Mouse (Mus musculus) limb, embryonic 13.5 days (tissue): ENCODE measurements around the gene Tmcc3. TPM values are rescaled to one million over a fixed set of nuclear protein-coding genes. Genes with fewer than 3 reads are reported as not detected.

Source experiments
- ATAC-seq: fragments of 200-750 bp; cut with Nextera tagmentation; 2 replicates; pipeline ENCODE4 v1.8.0; 2017; ENCODE audit warnings: low read depth, moderate number of reproducible peaks, moderate TSS enrichment; ENCODE audit not compliant: low FRiP score
- H3K27ac ChIP-seq: fragments of 300-500 bp; sonication (generic); 2 replicates; pipeline ENCODE4 v1.5.1; 2015; ENCODE audit warnings: inconsistent platforms, mild to moderate bottlenecking, moderate library complexity
- H3K27me3 ChIP-seq: fragments of 300-500 bp; sonication (generic); 2 replicates; pipeline ENCODE4 v1.6.1; 2015; ENCODE audit warnings: mild to moderate bottlenecking, inconsistent platforms
- H3K36me3 ChIP-seq: fragments of 300-500 bp; sonication (generic); 2 replicates; pipeline ENCODE4 v1.6.1; 2015; ENCODE audit warnings: inconsistent platforms, mild to moderate bottlenecking, moderate library complexity
- H3K4me1 ChIP-seq: fragments of 300-500 bp; sonication (generic); 2 replicates; pipeline ENCODE4 v1.6.1; 2015; ENCODE audit warnings: inconsistent platforms
- H3K4me2 ChIP-seq: fragments of 300-500 bp; sonication (generic); replicated peaks from 2 replicates; pipeline ENCODE4 v1.6.1; 2015; ENCODE audit warnings: inconsistent platforms, mild to moderate bottlenecking, moderate library complexity
- H3K4me3 ChIP-seq: fragments of 300-500 bp; sonication (generic); 2 replicates; pipeline ENCODE4 v1.5.1; 2015; ENCODE audit warnings: moderate library complexity, mild to moderate bottlenecking, inconsistent platforms
- H3K9ac ChIP-seq: fragments of 300-500 bp; sonication (generic); 2 replicates; pipeline ENCODE4 v1.6.1; 2015; ENCODE audit warnings: mild to moderate bottlenecking, inconsistent platforms
- H3K9me3 ChIP-seq: fragments of 300-500 bp; sonication (generic); 2 replicates; pipeline ENCODE4 v1.6.1; 2016; ENCODE audit warnings: inconsistent platforms
- WGBS: fragments of 180-500 bp; shearing (Covaris S2); methylation state at CpG from one replicate; pipeline ENCODE4 v1.1.7; 2015; 5-methylcytosine and 5-hydroxymethylcytosine counted together
- polyA plus RNA-seq: library from polyadenylated mRNA; unstranded; fragments of >200 nt; fragmentation: Nextera tagmentation; extraction: Ambion mirVana; gene quantifications from 2 replicates; pipeline ENCODE4 v1.2.1, GENCODE M21; 2015

The Tmcc3 gene
- polyA plus RNA-seq, 1 experiment from 2014 or later: 15.4 TPM

DNA sequence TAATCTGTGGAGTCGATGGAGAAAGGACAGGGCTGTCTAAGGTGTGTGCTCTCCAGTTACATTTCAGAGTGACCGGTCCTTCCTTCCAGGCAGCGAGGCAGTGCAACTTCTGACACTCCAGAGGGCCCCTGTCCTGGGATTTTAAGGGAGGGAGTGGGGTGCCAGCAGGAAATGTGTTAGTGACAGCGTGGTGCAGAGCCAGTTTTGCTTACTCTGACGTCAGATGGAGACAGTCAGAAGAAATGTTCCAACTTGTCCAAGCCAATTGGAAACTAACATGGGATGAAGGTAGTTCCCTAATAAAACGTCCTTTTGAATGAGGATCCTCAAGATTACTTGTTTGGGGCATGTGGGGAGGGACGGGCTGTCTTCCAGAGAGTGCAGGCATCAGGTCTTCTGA lies 258.0 kb downstream of the Tmcc3 start:
- Histone ChIP-seq H3K9ac (no peak overlapping the region), H3K36me3 (no peaks in the 10 kb centered on the region), H3K27ac (no peak overlapping the region), H3K4me1 (peaks cover 14% of the 10 kb centered on the region), H3K4me2 (no peak overlapping the region), H3K4me3 (no peak overlapping the region), H3K27me3 (no peaks in the 10 kb centered on the region), H3K9me3 (no peaks in the 10 kb centered on the region)
- 72% methylated on average over 7 of the region's 7 CpGs for WGBS
- no peak for ATAC-seq

GRCm38 (mm10) chr10:94571927-94572620 lies 260.3 kb downstream of the Tmcc3 start:
- H3K36me3 ChIP-seq: no peaks in the 10 kb centered on the region
- ATAC-seq: no peak
- peaks cover 20% of the 10 kb centered on the region for H3K4me1 ChIP-seq
- H3K9me3 ChIP-seq: no peaks in the 10 kb centered on the region
- no peak overlapping the region for H3K4me3 ChIP-seq
- WGBS: 85% methylated on average over 9 of the region's 9 CpGs
- no peaks in the 10 kb centered on the region for H3K27me3 ChIP-seq
- no peak overlapping the region for H3K27ac ChIP-seq
- H3K9ac ChIP-seq: no peak overlapping the region
- H3K4me2 ChIP-seq: no peak overlapping the region

DNA sequence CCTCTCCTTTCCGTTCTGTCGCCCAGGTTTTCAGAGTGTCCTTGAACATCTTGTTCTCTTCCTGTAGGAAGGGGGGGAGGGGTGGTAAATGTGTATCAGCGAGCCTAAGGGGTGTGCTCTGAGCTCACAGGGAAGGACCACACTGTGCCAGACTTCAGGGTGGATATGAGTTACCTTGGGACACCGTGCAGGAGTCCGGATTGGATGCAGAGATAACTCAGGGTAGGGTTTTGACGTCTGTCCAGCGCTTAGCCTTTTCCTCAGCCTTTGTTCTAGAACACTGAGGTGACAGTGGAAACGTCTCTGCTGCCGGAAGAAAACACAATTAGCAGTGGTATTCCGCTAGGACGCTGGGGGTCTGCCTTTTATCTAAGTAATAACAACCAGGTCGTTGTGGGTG lies 261.0 kb downstream of the Tmcc3 start:
- ATAC-seq: no peak
- Histone ChIP-seq H3K27ac (no peak overlapping the region), H3K36me3 (no peaks in the 10 kb centered on the region), H3K4me3 (no peak overlapping the region), H3K4me1 (peaks cover 19% of the 10 kb centered on the region), H3K4me2 (no peak overlapping the region), H3K9me3 (no peaks in the 10 kb centered on the region), H3K27me3 (no peaks in the 10 kb centered on the region), H3K9ac (no peak overlapping the region)
- WGBS: 60% methylated on average over 12 of the region's 12 CpGs

- no peak overlapping the region for H3K27ac ChIP-seq
- ATAC-seq: no peak
- 85% methylated on average over 13 of the region's 13 CpGs for WGBS
Observed at GRCm38 (mm10) chr10:94574451-94575333, 262.9 kb downstream of the Tmcc3 start.

DNA sequence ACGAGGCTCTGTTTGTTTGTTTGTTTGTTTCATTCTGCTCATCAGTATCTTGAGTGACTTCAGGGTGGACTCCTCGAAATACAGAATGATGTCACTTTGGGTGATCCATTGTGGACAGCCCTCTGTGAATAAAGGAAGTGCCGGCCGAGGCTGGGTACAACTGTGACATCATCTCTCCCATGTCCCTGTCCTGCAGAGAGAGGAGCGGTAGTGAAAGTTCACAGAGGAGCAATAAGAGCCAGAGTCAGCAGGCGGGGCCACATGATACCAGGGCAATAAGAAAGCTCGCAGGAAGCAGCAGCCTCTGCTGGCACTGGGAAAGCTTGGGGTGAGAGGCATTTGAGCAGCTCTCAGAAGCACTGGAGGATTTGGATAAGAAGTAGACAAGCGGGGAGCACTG lies 264.2 kb downstream of the Tmcc3 start:
- Histone ChIP-seq H3K36me3 (peaks cover 15% of the 10 kb centered on the region), H3K9ac (no peak overlapping the region), H3K4me2 (no peak overlapping the region), H3K27me3 (no peaks in the 10 kb centered on the region), H3K27ac (no peak overlapping the region), H3K4me3 (no peak overlapping the region), H3K9me3 (no peaks in the 10 kb centered on the region), H3K4me1 (peaks cover 17% of the 10 kb centered on the region)
- 38% methylated on average over 8 of the region's 8 CpGs for WGBS
- no peak for ATAC-seq

More at GRCm38 (mm10) chr10:94574451-94575333, 262.9 kb downstream of the Tmcc3 start:
- Histone ChIP-seq H3K9me3 (no peaks in the 10 kb centered on the region), H3K36me3 (peaks cover 9% of the 10 kb centered on the region), H3K9ac (no peak overlapping the region), H3K4me2 (no peak overlapping the region), H3K4me1 (peaks cover 17% of the 10 kb centered on the region), H3K27me3 (no peaks in the 10 kb centered on the region), H3K4me3 (no peak overlapping the region)

DNA sequence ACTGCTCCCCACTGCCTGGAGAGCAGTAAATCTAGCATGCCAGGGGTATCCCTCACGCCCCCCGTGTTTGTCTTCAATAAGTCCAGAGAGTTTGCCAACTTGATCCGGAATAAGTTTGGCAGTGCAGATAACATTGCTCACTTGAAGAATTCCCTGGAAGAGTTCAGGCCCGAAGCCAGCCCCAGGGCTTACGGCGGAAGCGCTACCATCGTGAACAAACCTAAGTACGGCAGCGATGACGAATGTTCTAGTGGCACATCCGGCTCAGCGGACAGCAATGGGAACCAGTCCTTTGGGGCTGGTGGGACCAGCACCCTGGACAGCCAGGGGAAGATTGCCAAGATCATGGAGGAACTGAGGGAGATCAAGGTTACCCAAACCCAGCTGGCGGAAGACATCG lies 267.1 kb downstream of the Tmcc3 start:
- H3K27ac ChIP-seq: no peak overlapping the region
- ATAC-seq: no peak
- peaks cover 23% of the 10 kb centered on the region for H3K36me3 ChIP-seq
- H3K9ac ChIP-seq: no peak overlapping the region
- no peak overlapping the region for H3K4me3 ChIP-seq
- WGBS: 93% methylated on average over 15 of the region's 15 CpGs
- H3K27me3 ChIP-seq: no peaks in the 10 kb centered on the region
- H3K4me2 ChIP-seq: no peak overlapping the region
- H3K9me3 ChIP-seq: no peaks in the 10 kb centered on the region
- peaks cover 17% of the 10 kb centered on the region for H3K4me1 ChIP-seq

DNA sequence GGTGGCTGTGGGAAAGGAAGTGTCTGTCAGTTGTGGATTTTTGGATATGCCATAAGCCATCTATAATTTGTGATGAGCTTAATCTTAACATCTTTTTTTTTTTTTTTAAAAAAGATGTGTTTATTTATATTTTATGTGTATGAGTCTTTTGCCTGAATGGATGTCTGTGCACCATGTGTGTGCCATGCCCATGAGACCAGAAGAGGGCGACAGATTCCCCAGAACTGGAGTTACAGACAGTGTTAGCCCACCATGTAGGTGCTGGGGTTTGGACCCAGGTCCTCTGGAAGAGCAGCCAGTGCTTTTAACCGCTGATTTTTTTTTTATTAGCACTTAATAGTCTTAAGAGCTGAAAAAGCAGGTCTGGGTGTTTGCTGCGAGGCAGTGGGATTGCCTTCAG lies 269.6 kb downstream of the Tmcc3 start:
- WGBS: 90% methylated on average over 3 of the region's 3 CpGs
- peaks cover 11% of the 10 kb centered on the region for H3K4me1 ChIP-seq
- no peak overlapping the region for H3K27ac ChIP-seq
- no peak overlapping the region for H3K4me2 ChIP-seq
- H3K4me3 ChIP-seq: no peak overlapping the region
- ATAC-seq: no peak
- H3K27me3 ChIP-seq: no peaks in the 10 kb centered on the region
- H3K9me3 ChIP-seq: no peaks in the 10 kb centered on the region
- H3K9ac ChIP-seq: no peak overlapping the region
- peaks cover 23% of the 10 kb centered on the region for H3K36me3 ChIP-seq

GRCm38 (mm10) chr10:94583714-94584113 lies 272.0 kb downstream of the Tmcc3 start:
- Histone ChIP-seq H3K36me3 (peaks cover 29% of the 10 kb centered on the region), H3K9ac (no peak overlapping the region), H3K4me3 (no peak overlapping the region), H3K4me2 (no peak overlapping the region), H3K27ac (no peak overlapping the region), H3K9me3 (no peaks in the 10 kb centered on the region), H3K27me3 (no peaks in the 10 kb centered on the region), H3K4me1 (peaks cover 14% of the 10 kb centered on the region)
- ATAC-seq: no peak
- WGBS: 71% methylated on average over 4 of the region's 4 CpGs

DNA sequence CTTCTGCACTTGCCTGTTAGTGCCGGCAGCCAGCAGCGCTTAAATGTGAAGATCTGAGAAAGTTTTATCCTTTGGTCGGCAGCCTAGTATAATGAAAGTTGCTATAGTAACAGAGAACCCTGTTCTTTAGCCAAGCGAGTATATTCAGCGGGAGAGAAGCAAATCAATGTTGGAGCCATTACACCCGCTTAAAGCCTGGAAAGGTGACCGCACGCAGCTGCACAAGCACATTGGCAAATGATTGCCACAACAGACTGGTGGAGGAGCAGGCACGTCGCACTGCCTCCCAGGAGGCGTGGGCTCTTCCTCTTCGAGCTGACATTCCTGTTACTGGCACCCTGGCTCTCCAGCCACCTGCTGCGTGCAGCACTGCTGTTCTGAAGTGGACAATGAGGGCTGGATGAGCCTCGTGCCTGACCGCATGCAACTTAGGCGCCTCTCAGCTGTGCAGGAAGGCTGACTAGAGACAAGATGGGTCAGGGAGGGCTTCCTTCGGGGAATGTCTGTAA lies 273.2 kb downstream of the Tmcc3 start:
- Histone ChIP-seq H3K27ac (no peak overlapping the region), H3K4me1 (peaks cover 14% of the 10 kb centered on the region), H3K4me2 (no peak overlapping the region), H3K36me3 (peaks cover 24% of the 10 kb centered on the region), H3K27me3 (no peaks in the 10 kb centered on the region), H3K4me3 (no peak overlapping the region), H3K9me3 (no peaks in the 10 kb centered on the region), H3K9ac (no peak overlapping the region)
- 72% methylated on average over 17 of the region's 17 CpGs for WGBS
- no peak for ATAC-seq

GRCm38 (mm10) chr10:94585819-94586218 lies 274.1 kb downstream of the Tmcc3 start:
- H3K27ac ChIP-seq: no peak overlapping the region
- H3K9me3 ChIP-seq: no peaks in the 10 kb centered on the region
- no peak overlapping the region for H3K4me3 ChIP-seq
- no peak overlapping the region for H3K4me2 ChIP-seq
- no peak overlapping the region for H3K9ac ChIP-seq
- H3K27me3 ChIP-seq: no peaks in the 10 kb centered on the region
- peaks cover 19% of the 10 kb centered on the region for H3K36me3 ChIP-seq
- peaks cover 14% of the 10 kb centered on the region for H3K4me1 ChIP-seq
- no peak for ATAC-seq
- WGBS: 33% methylated on average over 8 of the region's 8 CpGs

- no peaks in the 10 kb centered on the region for H3K27me3 ChIP-seq
- H3K9me3 ChIP-seq: no peaks in the 10 kb centered on the region
- no peak overlapping the region for H3K4me2 ChIP-seq
- WGBS: 73% methylated on average over 5 of the region's 5 CpGs
- peaks cover 14% of the 10 kb centered on the region for H3K4me1 ChIP-seq
- H3K9ac ChIP-seq: no peak overlapping the region
- H3K27ac ChIP-seq: no peak overlapping the region
- ATAC-seq: no peak
- H3K4me3 ChIP-seq: no peak overlapping the region
- H3K36me3 ChIP-seq: peaks cover 10% of the 10 kb centered on the region
Observed at GRCm38 (mm10) chr10:94588976-94589375, 277.2 kb downstream of the Tmcc3 start.

DNA sequence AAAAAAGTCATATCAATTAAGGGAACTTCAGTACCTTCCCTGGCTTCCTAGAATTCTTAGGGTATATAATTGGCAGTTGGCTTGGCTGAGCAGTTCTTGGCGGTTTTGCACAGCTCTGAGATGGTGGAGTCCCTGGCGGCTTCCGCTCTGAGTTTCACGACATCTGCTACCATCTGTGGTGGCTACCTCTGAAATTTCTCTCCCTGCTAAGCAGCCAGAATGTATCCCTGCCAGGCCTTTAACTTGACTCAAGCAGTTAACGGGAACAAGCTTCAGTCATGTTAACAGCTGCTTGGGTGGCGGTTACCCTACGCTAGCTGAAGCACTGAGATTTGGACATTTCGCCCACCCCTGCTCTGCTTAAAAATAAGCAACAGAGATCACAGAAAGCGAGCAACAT lies 284.0 kb downstream of the Tmcc3 start:
- Histone ChIP-seq H3K4me3 (no peak overlapping the region), H3K9ac (no peak overlapping the region), H3K4me1 (no peaks in the 10 kb centered on the region), H3K36me3 (no peaks in the 10 kb centered on the region), H3K4me2 (no peak overlapping the region), H3K27me3 (no peaks in the 10 kb centered on the region), H3K9me3 (no peaks in the 10 kb centered on the region), H3K27ac (no peak overlapping the region)
- 71% methylated on average over 9 of the region's 9 CpGs for WGBS
- peak; percentile 36 for ATAC-seq
